Mouse (Mus musculus) MEL (cell line): ENCODE data around the gene Ugt1a10. TPM values are rescaled to one million over a fixed set of nuclear protein-coding genes. Genes with fewer than 3 reads are reported as not detected.

Experiments used
- DNase-seq: peaks from one replicate; pipeline ENCODE4 v3.0.0; 2011; ENCODE audit warnings: low read depth, low spot score
- H3K27ac ChIP-seq: 2 replicates; pipeline ENCODE4 v1.5.1; 2012; ENCODE audit warnings: low read depth, mild to moderate bottlenecking, control low read depth, low read length, moderate library complexity; ENCODE audit not compliant: control insufficient read depth
- H3K27me3 ChIP-seq, 2 experiments: fragments of 150-350 bp in 1 of 2; sonication (generic) in 1 of 2; 2 replicates each; pipeline ENCODE4 v1.6.1; 2012; ENCODE audit warnings: low read length in 2 of 2, mild to moderate bottlenecking in 2 of 2, improper control_type of control experiment in 1 of 2, moderate library complexity in 1 of 2; ENCODE audit not compliant: insufficient read depth in 2 of 2, control insufficient read depth in 1 of 2
- H3K36me3 ChIP-seq, 2 experiments: 2 replicates each; pipeline ENCODE4 v1.6.1; 2012 to 2014; ENCODE audit warnings: low read length in 2 of 2, improper control_type of control experiment in 1 of 2, inconsistent platforms in 1 of 2, mild to moderate bottlenecking in 1 of 2; ENCODE audit not compliant: insufficient read depth in 2 of 2, control insufficient read depth in 1 of 2
- H3K4me1 ChIP-seq, 2 experiments: fragments of 150-350 bp in 1 of 2; sonication (generic) in 1 of 2; 2 replicates each; pipeline ENCODE4 v1.6.1; 2012; ENCODE audit warnings: low read length in 2 of 2, improper control_type of control experiment in 1 of 2, mild to moderate bottlenecking in 1 of 2; ENCODE audit not compliant: insufficient read depth in 2 of 2, control insufficient read depth in 1 of 2
- H3K4me3 ChIP-seq, 2 experiments: fragments of 150-350 bp in 1 of 2; sonication (generic) in 1 of 2; 2 replicates each; pipeline ENCODE4 v1.5.1; 2012; ENCODE audit warnings: low read depth in 2 of 2, low read length in 2 of 2, mild to moderate bottlenecking in 2 of 2, moderate library complexity in 2 of 2, control low read depth in 1 of 2, improper control_type of control experiment in 1 of 2; ENCODE audit not compliant: control insufficient read depth in 1 of 2, insufficient read depth in 1 of 2
- H3K79me2 ChIP-seq: 2 replicates; pipeline ENCODE4 v1.6.1; 2012; ENCODE audit warnings: mild to moderate bottlenecking, low read length, moderate library complexity; ENCODE audit not compliant: control insufficient read depth, poor library complexity, insufficient read depth
- H3K9ac ChIP-seq: 2 replicates; pipeline ENCODE4 v1.6.1; 2012; ENCODE audit warnings: low read depth, mild to moderate bottlenecking, control low read depth, low read length, moderate library complexity; ENCODE audit not compliant: control insufficient read depth, poor library complexity, severe bottlenecking
- H3K9me3 ChIP-seq: fragments of 150-350 bp; sonication (generic); replicated peaks from 2 replicates; pipeline ENCODE4 v1.6.1; 2012; ENCODE audit warnings: mild to moderate bottlenecking, low read length, improper control_type of control experiment, moderate library complexity; ENCODE audit not compliant: insufficient read depth
- BHLHE40 ChIP-seq: IDR thresholded peaks from 2 replicates; pipeline ENCODE4 v1.6.1; 2012; ENCODE audit warnings: low read depth, mild to moderate bottlenecking, inconsistent platforms, low read length, improper control_type of control experiment, borderline replicate concordance
- CHD1 ChIP-seq: IDR thresholded peaks from 2 replicates; pipeline ENCODE4 v1.6.1; 2012; ENCODE audit warnings: low read depth, mild to moderate bottlenecking, inconsistent platforms, low read length, improper control_type of control experiment
- CHD2 ChIP-seq: IDR thresholded peaks from 2 replicates; pipeline ENCODE4 v1.6.1; 2011; ENCODE audit warnings: low read length, improper control_type of control experiment
- GABPA ChIP-seq: IDR thresholded peaks from 2 replicates; pipeline ENCODE4 v1.6.1; 2012; ENCODE audit warnings: low read depth, mild to moderate bottlenecking, inconsistent platforms, low read length, improper control_type of control experiment, moderate library complexity
- GATA1 ChIP-seq: IDR thresholded peaks from 2 replicates; pipeline ENCODE4 v1.6.1; 2011; ENCODE audit warnings: low read depth, low read length, improper control_type of control experiment
- KAT2A ChIP-seq: conservative IDR thresholded peaks from 2 replicates; pipeline ENCODE4 v1.6.1; 2012; ENCODE audit warnings: low read depth, low read length, improper control_type of control experiment, inconsistent platforms
- MAX ChIP-seq: IDR thresholded peaks from 2 replicates; pipeline ENCODE4 v1.6.1; 2011; ENCODE audit warnings: low read length, improper control_type of control experiment
- MYB ChIP-seq: IDR thresholded peaks from 2 replicates; pipeline ENCODE4 v1.6.1; 2011; ENCODE audit warnings: mild to moderate bottlenecking, low read depth, low read length, improper control_type of control experiment
- NRF1 ChIP-seq: IDR thresholded peaks from 2 replicates; pipeline ENCODE4 v1.6.1; 2014; ENCODE audit warnings: low read depth, mild to moderate bottlenecking, inconsistent platforms, low read length, improper control_type of control experiment, moderate library complexity; ENCODE audit not compliant: poor library complexity, insufficient read depth, severe bottlenecking
- POLR2AphosphoS2 ChIP-seq: IDR thresholded peaks from 2 replicates; pipeline ENCODE4 v1.6.1; 2011; ENCODE audit warnings: low read length, improper control_type of control experiment
- RAD21 ChIP-seq: IDR thresholded peaks from 2 replicates; pipeline ENCODE4 v1.6.1; 2011; ENCODE audit warnings: mild to moderate bottlenecking, low read depth, low read length, improper control_type of control experiment
- RCOR1 ChIP-seq: IDR thresholded peaks from 2 replicates; pipeline ENCODE4 v1.6.1; 2012; ENCODE audit warnings: low read depth, mild to moderate bottlenecking, inconsistent platforms, low read length, improper control_type of control experiment
- SIN3A ChIP-seq: IDR thresholded peaks from 2 replicates; pipeline ENCODE4 v1.6.1; 2012; ENCODE audit warnings: low read length, improper control_type of control experiment, inconsistent platforms
- UBTF ChIP-seq: IDR thresholded peaks from 2 replicates; pipeline ENCODE4 v1.6.1; 2012; ENCODE audit warnings: low read depth, mild to moderate bottlenecking, inconsistent platforms, low read length, improper control_type of control experiment, moderate library complexity, borderline replicate concordance; ENCODE audit not compliant: insufficient read depth
- USF1 ChIP-seq: IDR thresholded peaks from 2 replicates; pipeline ENCODE4 v1.6.1; 2014; ENCODE audit warnings: low read depth, mild to moderate bottlenecking, inconsistent platforms, low read length, improper control_type of control experiment, moderate library complexity
- ZC3H11A ChIP-seq: IDR thresholded peaks from 2 replicates; pipeline ENCODE4 v1.6.1; 2012; ENCODE audit warnings: low read depth, mild to moderate bottlenecking, inconsistent platforms, low read length, improper control_type of control experiment
- polyA plus RNA-seq, 2 experiments: library from polyadenylated mRNA; stranded (reverse) in 1 of 2; unstranded in 1 of 2; fragments of >175 nt in 1 of 2; fragments of >200 nt in 1 of 2; gene quantifications; 2 replicates each; pipeline versions ENCODE4 v1.2.1 to v1.2.4; 2012; ENCODE audit warnings: low replicate concordance in 2 of 2, low read depth in 1 of 2; ENCODE audit not compliant: insufficient read length in 2 of 2, insufficient read depth in 1 of 2, missing spikeins in 1 of 2
- total RNA-seq: library from RNA; depleted of rRNA; stranded (reverse); fragments of 300-350 nt; gene quantifications from 2 replicates; pipeline ENCODE4 v1.2.3, GENCODE M21; 2012

Ugt1a10 gene
- total and polyA plus RNA-seq, 3 experiments = not detected

DNA sequence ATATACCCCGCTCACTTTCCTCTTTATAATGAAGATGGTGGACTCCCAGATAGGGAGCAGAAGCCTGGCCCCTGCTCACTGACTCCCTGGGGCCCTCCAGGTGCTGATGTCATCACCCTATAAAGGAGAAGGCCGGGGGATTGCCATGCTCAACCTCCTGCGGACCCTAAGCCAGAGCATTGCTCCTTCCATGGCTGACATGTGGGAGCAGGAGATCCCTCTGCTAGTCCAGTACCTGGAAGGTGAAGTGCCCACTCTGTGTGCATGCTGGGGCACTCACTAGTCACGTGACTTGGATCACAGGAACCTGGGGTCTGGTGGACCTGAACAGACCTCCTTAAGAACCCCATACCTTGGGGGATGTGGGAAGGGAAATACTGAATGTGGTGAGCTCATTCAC is 185.4 kb downstream of the Ugt1a10 start:
- H3K4me3 ChIP-seq = no peak overlapping the region
- no peak for DNase-seq
- H3K9ac ChIP-seq = no peak overlapping the region
- H3K4me1 ChIP-seq = no peaks in the 10 kb centered on the region
- no peaks in the 10 kb centered on the region for H3K27me3 ChIP-seq
- H3K27ac ChIP-seq = no peak overlapping the region
- H3K36me3 ChIP-seq = no peaks in the 10 kb centered on the region
- TF ChIP-seq POLR2AphosphoS2 (no peak), RAD21 (no peak), USF1 (0 out of 2 replicates have a peak, but pooled peaks have one; percentile 27)
- H3K79me2 ChIP-seq = no peaks in the 10 kb centered on the region
- no peaks in the 10 kb centered on the region for H3K9me3 ChIP-seq

DNA sequence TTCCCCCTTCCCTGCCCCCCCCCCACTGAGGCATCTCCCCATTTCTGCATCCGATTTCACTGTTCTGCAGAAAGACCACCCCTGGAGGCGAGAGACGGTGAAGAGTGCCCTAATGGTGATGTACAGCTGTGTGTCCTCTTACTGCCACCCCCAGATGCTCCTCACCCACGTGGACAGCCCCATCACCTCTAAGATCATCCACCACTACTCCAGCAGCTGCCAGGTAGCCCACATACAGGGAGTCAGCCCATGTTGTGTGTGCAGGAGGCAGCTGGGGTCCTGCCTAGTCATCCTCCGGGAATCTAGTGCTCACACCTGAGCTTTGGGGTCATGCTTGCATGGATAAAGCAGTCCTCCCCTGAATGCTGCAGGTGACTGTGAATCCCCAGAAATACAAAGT is 188.7 kb downstream of the Ugt1a10 start:
- Histone ChIP-seq H3K36me3 (no peaks in the 10 kb centered on the region), H3K79me2 (no peaks in the 10 kb centered on the region), H3K4me3 (no peak overlapping the region), H3K9ac (no peak overlapping the region), H3K9me3 (no peaks in the 10 kb centered on the region), H3K27me3 (no peaks in the 10 kb centered on the region), H3K4me1 (no peaks in the 10 kb centered on the region), H3K27ac (no peak overlapping the region)
- DNase-seq = no peak
- TF ChIP-seq USF1 (no peak), CHD2 (no peak), ZC3H11A (no peak), KAT2A (no peak), UBTF (no peak), SIN3A (no peak), RCOR1 (no peak), CHD1 (no peak), NRF1 (no peak), BHLHE40 (no peak), MYB (no peak)

GRCm38 (mm10) chr1:88245881-88246280 is 190.7 kb downstream of the Ugt1a10 start:
- no peaks in the 10 kb centered on the region for H3K9me3 ChIP-seq
- DNase-seq = no peak

More at GRCm38 (mm10) chr1:88245881-88246280, 190.7 kb downstream of the Ugt1a10 start:
- no peaks in the 10 kb centered on the region for H3K36me3 ChIP-seq
- no peak overlapping the region for H3K27ac ChIP-seq
- TF ChIP-seq MAX = no peak
- TF ChIP-seq RCOR1 = no peak
- no peak for TF ChIP-seq GABPA
- TF ChIP-seq UBTF = no peak
- TF ChIP-seq GATA1 = no peak
- H3K79me2 ChIP-seq = no peaks in the 10 kb centered on the region
- no peak overlapping the region for H3K9ac ChIP-seq
- H3K4me1 ChIP-seq = no peaks in the 10 kb centered on the region
- no peaks in the 10 kb centered on the region for H3K27me3 ChIP-seq
- no peak overlapping the region for H3K4me3 ChIP-seq
